Mouse (Mus musculus) C2C12 (cell line): ENCODE results near the gene Arl11.

Source experiments
- CEBPB ChIP-seq: IDR thresholded peaks from one replicate; pipeline ENCODE4 v1.6.1; 2011; ENCODE audit warnings: low read depth, mild to moderate bottlenecking, control low read depth, moderate library complexity
- CTCF ChIP-seq: IDR thresholded peaks from one replicate; pipeline ENCODE4 v1.5.1; 2011; ENCODE audit not compliant: control insufficient read depth, insufficient read depth, insufficient read length
- FOSL1 ChIP-seq: IDR thresholded peaks from one replicate; pipeline ENCODE4 v1.8.0; 2011; ENCODE audit warnings: mild to moderate bottlenecking, low read length; ENCODE audit not compliant: poor library complexity, insufficient read depth, severe bottlenecking
- MAX ChIP-seq: IDR thresholded peaks from one replicate; pipeline ENCODE4 v1.6.1; 2011; ENCODE audit warnings: mild to moderate bottlenecking, control low read depth
- MYOD1 ChIP-seq: IDR thresholded peaks from one replicate; pipeline ENCODE4 v1.6.1; 2011; ENCODE audit warnings: low read depth; ENCODE audit not compliant: control insufficient read depth, insufficient read length
- MYOG ChIP-seq: IDR thresholded peaks from one replicate; pipeline ENCODE4 v1.6.1; 2011; ENCODE audit not compliant: control insufficient read depth, insufficient read length; ENCODE audit errors: extremely low read depth
- USF1 ChIP-seq: IDR thresholded peaks from one replicate; pipeline ENCODE4 v1.6.1; 2011; ENCODE audit warnings: low read depth, mild to moderate bottlenecking, control low read depth, moderate library complexity

DNA sequence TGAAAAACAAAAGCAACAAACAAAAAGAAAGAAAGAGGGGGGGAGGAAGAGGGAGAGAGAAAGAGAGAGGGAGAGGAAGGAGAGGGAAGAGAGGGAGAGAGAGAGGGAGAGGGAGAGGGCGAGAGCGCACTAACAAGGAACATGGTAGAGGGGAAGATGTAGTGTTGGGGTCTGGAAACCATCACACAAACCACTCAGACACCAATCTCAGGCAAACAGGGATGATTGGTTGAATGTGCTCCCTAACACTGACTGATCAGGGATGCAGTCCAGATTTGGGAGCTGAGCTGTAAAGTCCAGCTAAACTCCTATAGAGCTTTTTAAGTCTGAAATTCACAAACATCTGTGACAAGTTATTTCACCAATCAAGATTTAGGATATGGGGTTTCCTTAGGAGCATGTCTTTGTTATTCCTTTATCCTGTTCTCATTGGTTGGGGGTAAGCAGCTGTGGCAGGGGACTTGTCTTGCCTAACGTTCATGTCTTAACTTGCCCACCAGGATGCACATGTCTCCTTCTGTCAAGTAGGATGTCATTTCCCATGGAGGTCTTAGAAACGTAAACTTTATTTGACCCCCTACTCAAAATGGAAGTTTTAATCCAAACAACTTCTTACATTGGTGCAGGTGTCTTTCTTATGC is 5.5 kb upstream of the Arl11 start:
- TF ChIP-seq CTCF (no peak), FOSL1 (no peak), MAX (no peak), MYOD1 (no peak), USF1 (no peak), MYOG (no peak), CEBPB (no peak)
